Mouse (Mus musculus): Measurements from ENCODE around the gene Ube2dnl1.

Ube2dnl1 gene

GRCm38 (mm10) chrX:114904712-114905111 lies at the start of gene Ube2dnl1:
TSS of gene Ube2dnl1 (plus strand) at chrX:114905012.
- no peak for DNase-seq (ENCODE audit: low spot score)

- no peak for DNase-seq (ENCODE audit: low spot score)
Observed at GRCm38 (mm10) chrX:114895489-114895888, 9.3 kb upstream of the Ube2dnl1 start.

- DNase-seq (ENCODE audit: low spot score), result no peak
Observed at GRCm38 (mm10) chrX:114897506-114897905, 7.3 kb upstream of the Ube2dnl1 start.

GRCm38 (mm10) chrX:114903391-114903790 lies 1.4 kb upstream of the Ube2dnl1 start:
- DNase-seq (ENCODE audit: low spot score), result no peak

DNA sequence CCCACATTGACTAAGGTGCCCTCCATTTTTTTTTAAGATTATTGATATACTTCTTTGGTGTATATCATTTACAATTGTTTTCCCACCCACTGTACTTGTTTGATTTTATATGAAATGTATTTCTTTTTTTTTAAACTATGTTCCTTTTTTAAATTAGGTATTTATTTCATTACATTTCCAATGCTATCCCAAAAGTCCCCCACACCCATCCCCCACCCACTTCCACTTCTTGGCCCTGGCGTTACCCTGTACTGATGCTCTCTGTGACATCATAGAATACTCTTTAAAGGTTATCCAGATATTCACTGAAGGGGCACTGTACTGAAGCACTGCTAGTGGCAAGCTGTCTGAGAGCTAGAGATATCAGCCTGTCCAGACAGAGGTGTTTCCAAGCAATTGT lies 2.5 kb downstream of the Ube2dnl1 start, which contains the start of gene Ube2dnl2:
Gene Ube2dnl2, plus strand, starts transcription at position 301 of the 400 bp plus-strand sequence.
- no peak for DNase-seq (ENCODE audit: low spot score)

DNA sequence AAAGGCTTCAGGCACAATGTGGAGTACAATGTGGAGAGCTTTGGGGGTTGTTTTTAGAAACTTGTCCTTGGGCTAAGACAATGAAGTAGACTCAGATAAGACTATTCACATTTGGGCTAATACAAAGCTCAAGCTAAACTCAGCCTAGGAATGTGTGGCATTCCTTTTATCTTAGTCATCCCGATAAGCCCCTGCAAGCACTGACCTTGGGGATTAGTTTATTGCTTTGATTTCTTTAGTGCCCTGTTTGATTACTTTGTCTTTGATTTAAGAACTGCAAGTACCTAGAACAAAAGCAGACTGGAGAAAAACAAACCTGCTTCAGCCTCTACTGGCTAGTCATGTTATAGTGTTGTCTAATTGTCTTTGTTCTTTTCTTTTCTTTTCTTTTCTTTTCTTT lies 50.3 kb downstream of the Ube2dnl1 start:
- no peak for DNase-seq (ENCODE audit: low spot score)

Data from testis, postnatal 14 days (tissue).